Mouse (Mus musculus) induced T-regulatory cell, adult 2 months (primary cell): ENCODE data around the gene Lyst.
"Not testable (repeated sequence)": the region's sequence is repeated elsewhere in the genome, so short reads cannot be mapped to it uniquely, and the experiment has no call there.

Source experiments
- DNase-seq: peaks from one replicate; pipeline ENCODE4 v3.0.0-alpha.2; 2012; ENCODE audit warnings: low read depth

Gene Lyst

DNA sequence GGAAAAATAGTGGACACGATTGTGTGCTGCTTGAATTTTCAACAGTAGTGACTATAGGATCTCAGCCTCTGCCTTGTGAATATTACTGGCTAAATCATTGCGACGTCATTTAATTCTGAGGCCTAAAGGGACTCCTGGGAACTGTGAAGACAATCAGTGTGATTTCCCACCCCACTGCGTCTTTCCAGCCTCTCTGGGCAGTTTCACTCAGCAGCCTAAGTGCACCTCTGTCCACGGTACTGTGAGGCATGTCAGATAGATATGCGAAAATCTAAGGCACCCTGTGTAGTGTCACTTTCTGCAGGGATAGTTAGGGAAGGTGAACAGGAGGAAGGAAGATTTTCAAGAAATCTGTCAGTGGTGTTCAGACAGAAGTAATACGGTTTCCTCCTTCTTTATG is 193.1 kb downstream of the Lyst start:
- DNase-seq = no peak

- DNase-seq = peak; percentile 76
These were observed 193.8 kb downstream of the Lyst start, which contains the start of gene Gng4 for GRCm38 (mm10) chr13:13783894-13784419. Gene Gng4 (plus strand): TSS chr13:13784059.

- DNase-seq = no peak
These were observed 194.3 kb downstream of the Lyst start for GRCm38 (mm10) chr13:13784420-13784936.

- DNase-seq = peak; percentile 34
These were observed 195.0 kb downstream of the Lyst start for GRCm38 (mm10) chr13:13784981-13785783.

DNA sequence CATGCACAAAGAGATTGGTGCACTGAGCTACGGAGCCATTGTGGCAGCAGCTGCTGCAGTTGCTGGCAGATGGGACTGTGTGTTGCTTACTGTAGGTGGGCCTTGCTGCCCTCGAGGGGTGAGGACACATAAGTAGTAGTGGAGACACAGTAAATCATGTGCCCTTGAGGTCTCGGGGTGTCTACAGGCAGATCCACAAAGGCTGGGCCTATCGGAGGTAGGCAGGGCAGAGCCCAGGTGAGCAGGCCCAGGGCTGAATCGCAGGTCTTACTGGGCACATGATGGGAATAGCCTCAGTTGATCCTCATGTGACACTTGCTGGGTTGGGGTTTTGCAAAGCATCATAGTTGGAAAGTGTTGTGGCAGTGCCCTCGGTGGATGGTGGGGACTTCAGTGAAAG is 196.8 kb downstream of the Lyst start:
- no peak for DNase-seq

GRCm38 (mm10) chr13:13788070-13788469 is 197.9 kb downstream of the Lyst start:
- DNase-seq = no peak

GRCm38 (mm10) chr13:13791981-13792380 is 201.8 kb downstream of the Lyst start:
- no peak for DNase-seq

- no peak for DNase-seq
These were observed 205.1 kb downstream of the Lyst start for GRCm38 (mm10) chr13:13795166-13795832.

DNA sequence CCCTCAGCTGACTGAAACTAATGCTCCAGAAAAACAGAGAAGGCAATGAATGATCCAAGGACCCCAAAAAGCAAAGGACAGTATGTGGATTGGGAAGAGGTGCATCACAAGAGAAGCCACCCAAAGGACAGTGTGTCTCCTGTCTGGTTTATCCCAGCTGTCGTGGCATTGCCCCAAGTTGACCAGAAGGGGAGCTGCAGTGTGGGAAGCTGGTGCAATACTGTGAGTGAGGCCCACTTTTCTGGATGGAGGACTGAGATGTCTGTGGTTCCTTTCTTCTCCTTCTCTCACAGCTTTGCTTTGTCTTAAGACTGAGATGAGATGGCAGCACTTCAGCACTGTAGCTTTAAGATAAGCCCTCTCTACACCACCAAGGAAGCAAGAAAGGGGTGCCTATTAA is 205.9 kb downstream of the Lyst start:
- DNase-seq = no peak

DNA sequence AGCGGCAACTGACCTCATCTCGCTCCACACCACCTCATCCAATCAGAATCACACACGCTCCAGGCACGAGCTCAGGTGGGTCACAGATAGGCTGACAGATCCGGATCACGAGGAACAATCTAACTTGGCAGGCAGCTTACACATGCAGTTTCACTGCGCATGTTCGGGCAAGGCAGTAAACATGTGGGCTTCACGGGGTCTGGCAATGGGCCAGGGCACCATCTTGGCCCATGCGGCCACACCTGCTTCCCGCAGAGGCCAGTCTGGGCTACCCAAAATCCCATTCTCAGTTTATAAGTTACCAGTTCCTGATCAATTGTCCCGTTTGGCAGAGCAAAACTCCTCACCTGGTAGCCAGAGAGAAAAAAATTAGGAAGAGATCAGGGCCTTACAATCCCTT is 207.6 kb downstream of the Lyst start:
- not testable (repeated sequence) for DNase-seq

- no peak for DNase-seq
These were observed 208.6 kb downstream of the Lyst start for GRCm38 (mm10) chr13:13798775-13799174.

- DNase-seq = no peak
These were observed 218.3 kb downstream of the Lyst start for GRCm38 (mm10) chr13:13808337-13809132.

- DNase-seq = no peak
These were observed 220.7 kb downstream of the Lyst start for GRCm38 (mm10) chr13:13810885-13811284.

GRCm38 (mm10) chr13:13818696-13819095 is 228.5 kb downstream of the Lyst start:
- DNase-seq = no peak

DNA sequence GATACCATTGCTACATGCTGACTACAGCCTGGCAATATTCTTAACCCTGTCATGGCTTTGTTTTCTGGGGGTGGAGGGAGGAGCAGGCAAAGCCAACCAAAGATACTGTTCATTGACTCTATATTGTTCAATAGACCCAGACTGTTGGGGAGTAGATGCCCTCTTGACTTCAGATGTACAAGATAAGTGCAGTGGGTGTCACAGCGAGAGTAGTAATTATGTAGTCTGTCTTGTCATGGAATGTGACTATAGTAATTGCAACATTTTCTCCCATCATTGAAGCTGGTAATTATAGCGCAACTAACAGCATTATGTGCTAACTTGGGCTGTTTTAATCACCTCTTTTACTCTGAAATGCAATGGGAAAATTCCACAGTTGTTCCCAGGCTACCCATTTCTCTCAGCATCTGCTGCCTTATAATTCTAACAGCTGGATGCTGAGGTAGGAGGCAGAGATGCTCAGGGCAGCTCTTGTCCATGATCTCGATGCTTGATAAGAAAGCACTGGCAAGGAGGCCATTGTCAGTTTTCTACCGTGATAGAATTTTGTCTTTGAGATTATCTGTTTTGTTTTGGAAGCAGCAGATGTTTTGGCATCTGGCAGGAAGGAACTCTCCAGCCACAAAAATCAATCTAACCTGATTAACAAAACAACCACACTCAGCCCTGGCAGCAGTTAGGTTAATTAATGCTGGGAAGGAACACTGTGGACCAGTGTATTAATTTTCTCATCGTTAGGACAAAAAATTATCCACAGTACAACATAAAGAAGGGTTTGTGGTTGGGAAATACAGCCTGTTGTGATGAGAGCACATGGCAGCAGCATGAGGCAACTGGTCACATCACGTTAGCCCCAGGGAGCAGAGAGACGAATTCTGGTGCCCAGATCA is 230.3 kb downstream of the Lyst start:
- DNase-seq = no peak

DNA sequence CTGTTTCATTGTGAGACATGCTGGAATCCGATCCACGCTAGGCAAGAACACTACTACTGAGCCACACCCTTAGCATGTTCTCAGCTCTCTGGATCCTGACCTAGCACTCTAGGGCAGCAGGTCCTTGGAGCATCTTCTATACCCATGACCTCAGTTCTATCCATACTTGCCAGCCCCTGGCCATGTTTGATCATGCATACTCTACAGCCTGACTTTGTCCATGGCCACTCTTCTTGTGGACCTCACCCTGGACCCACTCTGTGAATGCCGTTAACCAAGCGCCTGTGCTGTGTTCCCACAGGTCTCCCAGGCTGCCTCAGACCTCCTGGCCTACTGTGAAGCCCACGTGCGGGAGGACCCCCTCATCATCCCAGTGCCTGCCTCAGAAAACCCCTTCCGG is 234.7 kb downstream of the Lyst start:
- no peak for DNase-seq

DNA sequence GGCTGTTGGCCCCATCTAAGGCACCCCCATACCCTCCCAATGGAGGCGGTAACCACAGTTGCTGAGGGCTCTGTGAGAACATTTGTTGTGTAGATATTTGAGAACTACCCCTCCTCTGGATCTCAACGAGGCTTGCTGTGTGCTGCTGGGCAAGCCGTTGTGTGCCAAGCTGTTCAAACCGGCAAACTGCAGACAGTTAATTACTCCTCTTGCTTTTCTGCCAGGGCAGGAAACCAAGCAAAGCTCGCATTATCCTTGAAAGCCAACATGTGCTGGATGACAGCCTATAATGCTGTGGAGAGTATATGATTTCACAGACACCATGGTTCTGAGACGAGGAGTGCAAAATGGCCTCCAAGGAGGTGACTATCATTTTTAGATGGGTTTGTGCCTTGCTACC is 236.3 kb downstream of the Lyst start:
- DNase-seq = no peak

DNA sequence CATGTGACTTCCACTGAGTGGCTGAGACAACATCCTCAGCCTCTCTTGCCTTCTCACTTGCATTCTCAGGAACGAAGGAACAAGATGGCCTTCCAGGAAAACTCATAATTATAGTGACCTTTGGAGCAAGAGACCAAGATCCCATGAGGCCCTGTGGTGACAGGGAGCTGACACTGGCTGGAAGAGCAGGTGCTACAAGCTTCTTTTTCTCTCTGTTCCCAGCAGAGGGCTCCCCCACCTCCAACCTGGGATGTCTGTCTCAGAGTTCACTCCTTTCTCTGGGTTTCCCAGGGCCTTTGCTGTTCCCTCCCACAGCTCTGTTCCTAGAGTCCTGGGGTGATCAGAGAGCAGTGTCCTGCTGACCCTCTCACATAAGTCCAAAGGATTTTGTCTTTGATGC is 237.9 kb downstream of the Lyst start:
- no peak for DNase-seq
